In genomic region chr1:88317279-88317678, GRCm38 (mm10) we compare ENCODE assay signal across 24 mouse cellular contexts. TPM values are rescaled to one million over a fixed set of nuclear protein-coding genes. Genes with fewer than 3 reads are reported as not detected.
DNase-seq lines count a peak whose midpoint lies in the region; ATAC-seq lines count a peak whose summit lies in the region.
"Had no signal": no experiment of that assay in that cellular context is flagged by ENCODE, and none has a peak within 500 bp of the region (broad histone marks: within the 10 kb centered on the region; RNA-seq: fewer than 3 reads in every experiment).

No protein-coding gene starts in this region.

- H3K4me3 ChIP-seq in lung, embryonic 15.5 days = no peak overlapping the region
- no peak overlapping the region for H3K4me3 ChIP-seq in kidney, embryonic 16.5 days (ENCODE audit: low read length)
- H3K4me3 ChIP-seq in limb, embryonic 10.5 days = no peak overlapping the region
- H3K4me3 ChIP-seq: embryonic facial prominence, embryonic 10.5 days; embryonic facial prominence, embryonic 12.5 days; forebrain, embryonic 13.5 days; forebrain, embryonic 15.5 days had no signal

- no peak overlapping the region for H3K9ac ChIP-seq in lung, embryonic 15.5 days
- no peak overlapping the region for H3K9ac ChIP-seq in kidney, embryonic 16.5 days (replicated peaks; ENCODE audit: low read length)
- H3K9ac ChIP-seq: embryonic facial prominence, embryonic 12.5 days; forebrain, embryonic 13.5 days; forebrain, embryonic 15.5 days; forebrain, postnatal 0 days had no signal

- H3K36me3 ChIP-seq in lung, embryonic 15.5 days = no peaks in the 10 kb centered on the region
- H3K36me3 ChIP-seq in kidney, embryonic 16.5 days (ENCODE audit: insufficient read depth, low read length) = no peaks in the 10 kb centered on the region
- H3K36me3 ChIP-seq in limb, embryonic 10.5 days = no peaks in the 10 kb centered on the region
- H3K36me3 ChIP-seq: embryonic facial prominence, embryonic 10.5 days; embryonic facial prominence, embryonic 12.5 days; forebrain, embryonic 15.5 days; G1E had no signal

- WGBS in lung, embryonic 15.5 days = 70% methylated on average over 1 of the region's 1 CpGs
- WGBS in kidney, embryonic 16.5 days = 86% methylated on average over 1 of the region's 1 CpGs
- 85% methylated on average over 1 of the region's 1 CpGs for WGBS in limb, embryonic 10.5 days

- no peak overlapping the region for H3K4me2 ChIP-seq in lung, embryonic 15.5 days
- no peak overlapping the region for H3K4me2 ChIP-seq in kidney, embryonic 16.5 days (replicated peaks; ENCODE audit: low read depth, low read length)
- H3K4me2 ChIP-seq: embryonic facial prominence, embryonic 12.5 days; forebrain, embryonic 13.5 days; forebrain, embryonic 15.5 days had no signal

- no peak for ATAC-seq in lung, embryonic 15.5 days (ENCODE audit: borderline replicate concordance, extremely low read depth, low FRiP score, low TSS enrichment)
- ATAC-seq in kidney, embryonic 16.5 days (ENCODE audit: low FRiP score, low TSS enrichment) = no peak
- ATAC-seq: CD4-positive, CD25-positive, alpha-beta regulatory T cell, adult 4 months; forebrain, embryonic 13.5 days; forebrain, embryonic 15.5 days; forebrain, postnatal 0 days had no signal

- 0 out of 2 replicates have a peak overlapping the region, but pooled peaks have one; percentile 7 for H3K27ac ChIP-seq in lung, embryonic 15.5 days
- H3K27ac ChIP-seq in kidney, embryonic 16.5 days (ENCODE audit: low read length) = no peak overlapping the region
- no peak overlapping the region for H3K27ac ChIP-seq in limb, embryonic 10.5 days
- H3K27ac ChIP-seq: embryonic facial prominence, embryonic 10.5 days; embryonic facial prominence, embryonic 12.5 days; forebrain, embryonic 13.5 days; forebrain, embryonic 15.5 days had no signal

- DNase-seq in heart, adult 11 months = peak; percentile 68
- DNase-seq in heart, adult 9 months (ENCODE audit: low spot score in 2 of 2) = no peak
- DNase-seq in lung, postnatal 36 days = no peak
- DNase-seq in 3T3-L1 (ENCODE audit: low read depth, low spot score) = peak; percentile 71
- DNase-seq in NIH3T3 (ENCODE audit: low read depth) = peak; percentile 46
- DNase-seq in limb, embryonic 10.5 days (ENCODE audit: low spot score) = no peak
- DNase-seq: adrenal gland, adult 8-10 months; adrenal gland, postnatal 14 days; B cell, adult 2 months; cerebellum, adult 11 months; cerebellum, adult 18-20 months; cerebellum, adult 8-10 months; cerebellum, adult 9-11 months; cerebellum, postnatal 25 days; forebrain, postnatal 0 days had no signal

- H3K9me3 ChIP-seq in lung, embryonic 15.5 days = no peaks in the 10 kb centered on the region
- H3K9me3 ChIP-seq in kidney, embryonic 16.5 days (ENCODE audit: low read length) = no peaks in the 10 kb centered on the region
- H3K9me3 ChIP-seq in limb, embryonic 10.5 days (replicated peaks) = no peaks in the 10 kb centered on the region
- H3K9me3 ChIP-seq: embryonic facial prominence, embryonic 10.5 days; embryonic facial prominence, embryonic 12.5 days; forebrain, embryonic 13.5 days; forebrain, embryonic 15.5 days; G1E had no signal

- H3K27me3 ChIP-seq in lung, embryonic 15.5 days = no peaks in the 10 kb centered on the region
- no peaks in the 10 kb centered on the region for H3K27me3 ChIP-seq in kidney, embryonic 16.5 days (ENCODE audit: insufficient read depth, low read length)
- H3K27me3 ChIP-seq in limb, embryonic 10.5 days (ENCODE audit: low read depth, poor library complexity, severe bottlenecking) = no peaks in the 10 kb centered on the region
- H3K27me3 ChIP-seq: embryonic facial prominence, embryonic 12.5 days; forebrain, embryonic 13.5 days; forebrain, embryonic 15.5 days had no signal

- H3K4me1 ChIP-seq in lung, embryonic 15.5 days = no peaks in the 10 kb centered on the region
- H3K4me1 ChIP-seq in kidney, embryonic 16.5 days (ENCODE audit: insufficient read depth, low read length) = no peaks in the 10 kb centered on the region
- no peaks in the 10 kb centered on the region for H3K4me1 ChIP-seq in limb, embryonic 10.5 days
- H3K4me1 ChIP-seq: embryonic facial prominence, embryonic 10.5 days; embryonic facial prominence, embryonic 12.5 days; forebrain, embryonic 13.5 days; forebrain, embryonic 15.5 days had no signal

RNA-seq across cellular contexts. Expression of gene Trpm8, which starts 39.8 kb away (rescaled TPM):
- 0.04 and 0.10 TPM in 2 replicates for polyA plus RNA-seq in lung, embryonic 15.5 days (2015; fragmentation: Nextera tagmentation; extraction: Ambion mirVana)
- not detected in 2 replicates for polyA plus RNA-seq in kidney, embryonic 16.5 days (2015; fragmentation: Nextera tagmentation; extraction: Ambion mirVana)
- not detected in 2 replicates for polyA plus RNA-seq in limb, embryonic 10.5 days (2016; fragmentation: Nextera tagmentation; extraction: Ambion mirVana)
- polyA plus RNA-seq: CD4-positive, CD25-positive, alpha-beta regulatory T cell, adult 4 months; embryonic facial prominence, embryonic 10.5 days; embryonic facial prominence, embryonic 12.5 days; forebrain, embryonic 11.5 days; G1E had no signal

RNA-seq across cellular contexts. Expression of gene Hjurp, which starts 39.8 kb away (rescaled TPM):
- 184 and 198 TPM in 2 replicates for polyA plus RNA-seq in lung, embryonic 15.5 days (2015; fragmentation: Nextera tagmentation; extraction: Ambion mirVana)
- polyA plus RNA-seq in kidney, embryonic 16.5 days (2015; fragmentation: Nextera tagmentation; extraction: Ambion mirVana) = 168 and 187 TPM in 2 replicates
- 206 and 245 TPM in 2 replicates for polyA plus RNA-seq in limb, embryonic 10.5 days (2016; fragmentation: Nextera tagmentation; extraction: Ambion mirVana)

Comparison
In these comparisons a context has a peak if more than half of its experiments do, and no peak if none do; other contexts are left out.
1. DNase-seq: peak in heart, adult 11 months (single experiment), 3T3-L1 (single experiment) and NIH3T3 (single experiment); none in heart, adult 9 months (0 of 2), lung, postnatal 36 days (single experiment) and limb, embryonic 10.5 days (single experiment).